Mouse (Mus musculus) liver, embryonic 14 days (tissue): ENCODE data around the gene Tmco2. TPM values are rescaled to one million over a fixed set of nuclear protein-coding genes. Genes with fewer than 3 reads are reported as not detected.

Experiments
- polyA plus RNA-seq: library from polyadenylated mRNA; depleted of rRNA; stranded (reverse); fragments of >200 nt; gene quantifications from 2 replicates; pipeline ENCODE4 v1.2.3, GENCODE M21; 2012; rRNA removed

Gene Tmco2
- not detected in 2 replicates for polyA plus RNA-seq

DNA sequence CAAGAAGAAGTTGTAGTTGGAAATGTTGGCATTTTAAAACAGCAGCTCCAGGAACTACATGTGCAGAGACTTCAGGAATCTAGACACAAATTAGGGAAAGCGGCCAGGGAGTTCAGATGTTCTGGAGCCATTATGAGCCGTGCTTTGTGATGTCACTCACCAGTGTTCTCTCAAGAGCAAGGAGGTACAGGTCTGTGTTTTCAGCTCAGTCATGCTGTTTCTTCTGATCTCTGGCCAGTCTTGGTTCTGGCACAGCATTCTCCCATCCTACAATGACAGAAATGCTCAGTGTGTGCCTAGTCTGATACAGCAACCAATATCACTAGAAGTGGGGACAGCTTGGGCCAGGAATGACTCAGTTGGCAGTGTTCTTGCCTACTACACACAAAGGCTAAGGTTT, at the start of gene Tmco2:
Tmco2 (minus strand) TSS at position 101 of the 400 bp plus-strand sequence.

GRCm38 (mm10) chr4:121097650-121098378, 11.2 kb downstream of the Tmco2 start, which contains the start of gene Zmpste24:
Zmpste24 (minus strand) TSS chr4:121098241.

Other genes starting within 250 kb of the Tmco2 start
- gene Exo5, start 184.2 kb downstream of the Tmco2 start, polyA plus RNA-seq, result 7.6 and 8.1 TPM in 2 replicates
- 1.1 TPM in 2 replicates for gene Zfp69, start 157.5 kb downstream of the Tmco2 start, polyA plus RNA-seq
- 14.3 and 18.2 TPM in 2 replicates for gene Smap2, start 92.0 kb downstream of the Tmco2 start, polyA plus RNA-seq
- 1.3 and 1.8 TPM in 2 replicates for gene Col9a2, start 69.8 kb downstream of the Tmco2 start, polyA plus RNA-seq
- 10.5 and 11.5 TPM in 2 replicates for gene Zmpste24, start 11.0 kb downstream of the Tmco2 start, polyA plus RNA-seq
- gene Rlf, start 105.9 kb upstream of the Tmco2 start, polyA plus RNA-seq, result 5.2 and 5.9 TPM in 2 replicates
- gene Gm12888, start 215.7 kb upstream of the Tmco2 start, polyA plus RNA-seq, result not detected in 2 replicates